Mouse (Mus musculus) pancreas, adult 10 weeks (tissue): ENCODE results near the gene Agap1. TPM values are rescaled to one million over a fixed set of nuclear protein-coding genes. Genes with fewer than 3 reads are reported as not detected.

ENCODE experiments used
- polyA plus RNA-seq: library from polyadenylated mRNA; stranded (reverse); fragments of 350-450 nt; fragmentation: Illumina TruSeq; extraction: RNeasy Lipid Tissue Mini Kit (QIAGEN cat#74804); gene quantifications from one replicate; pipeline ENCODE4 v1.2.3, GENCODE M21; 2015; ENCODE audit warnings: low read depth, low replicate concordance; ENCODE audit not compliant: insufficient read depth

Gene Agap1
- 4.3 TPM for polyA plus RNA-seq

DNA sequence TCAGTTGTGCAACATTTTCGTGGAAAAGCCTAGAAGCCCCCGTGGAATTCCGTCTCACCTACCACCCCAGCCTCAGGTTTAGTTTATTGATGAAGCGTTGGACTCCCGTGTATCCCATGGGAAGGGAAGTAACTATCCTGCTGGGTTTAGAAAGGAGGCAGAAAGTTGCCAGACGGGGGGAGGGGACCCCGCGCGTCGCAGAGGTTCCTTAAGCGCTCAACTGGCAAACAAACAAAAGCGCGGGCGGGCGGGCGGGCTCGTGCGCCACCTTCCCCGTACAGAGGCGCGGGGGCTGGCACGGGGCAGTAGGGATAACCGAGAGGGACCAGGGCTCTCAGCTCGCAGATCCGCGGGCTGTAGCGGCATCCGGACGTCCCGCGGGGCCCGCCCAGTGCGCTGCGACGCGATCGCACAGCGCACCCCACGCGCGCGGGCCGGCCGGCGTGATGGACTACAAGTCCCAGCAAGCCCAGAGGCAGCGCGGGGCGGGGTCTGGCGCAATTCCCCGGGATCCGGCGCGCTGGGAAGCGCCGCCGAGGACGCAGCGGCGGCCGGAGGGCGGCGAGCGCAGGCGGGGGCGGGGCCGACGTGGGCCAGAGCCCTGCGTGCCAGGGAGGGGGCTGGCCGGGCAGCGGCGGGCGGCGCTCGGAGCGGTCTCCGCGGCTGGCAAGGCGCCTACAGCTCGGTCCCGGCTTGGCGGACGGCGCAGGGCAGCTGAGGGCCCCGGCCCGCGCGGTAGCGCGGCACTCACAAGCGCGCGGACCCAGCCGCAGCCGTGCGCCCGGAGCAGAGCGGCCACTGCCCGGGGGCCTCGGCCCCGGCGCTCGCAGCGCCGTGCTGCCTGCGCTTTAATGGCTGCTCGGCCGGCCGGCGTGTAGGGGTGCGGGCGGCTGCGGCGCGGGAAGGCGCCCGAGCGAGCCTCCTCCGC is at the start of gene Agap1:
TSS of gene Agap1 (plus strand) at position 611 of the 928 bp plus-strand sequence.

DNA sequence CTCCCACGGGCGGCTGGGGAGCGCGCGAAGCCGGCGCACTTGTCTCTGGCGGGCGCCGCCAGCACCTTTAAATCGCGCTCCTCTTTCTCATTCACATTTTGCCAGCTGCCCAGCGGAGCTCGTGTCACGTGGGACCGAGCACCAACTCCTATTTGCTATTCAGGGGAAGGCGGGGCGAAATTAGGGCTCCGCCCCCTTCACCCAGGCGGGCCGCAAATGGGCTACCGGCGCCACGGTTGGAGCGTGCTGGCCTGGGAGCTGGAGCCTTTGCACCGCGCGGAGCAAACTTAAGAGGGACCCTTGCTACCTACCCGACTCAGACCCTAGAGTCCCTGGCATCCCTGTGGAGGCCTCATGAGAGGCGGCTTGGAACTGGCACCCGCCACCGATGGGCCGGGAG is 476.5 kb downstream of the Agap1 start, which contains the start of gene Gbx2:
TSS of gene Gbx2 (minus strand) at position 60 of the 400 bp plus-strand sequence.

